Mouse (Mus musculus) stomach, postnatal 0 days (tissue): ENCODE measurements around the gene Col9a1. TPM values are rescaled to one million over a fixed set of nuclear protein-coding genes. Genes with fewer than 3 reads are reported as not detected.

Source experiments
- ATAC-seq: fragments of 200-750 bp; cut with Nextera tagmentation; 2 replicates; pipeline ENCODE4 v1.8.0; 2017; ENCODE audit not compliant: low FRiP score, low TSS enrichment
- DNase-seq: peaks from one replicate; pipeline ENCODE4 v3.0.0-alpha.2; 2016; ENCODE audit warnings: low spot score
- H3K27ac ChIP-seq: fragments of 300-500 bp; sonication (generic); replicated peaks from 2 replicates; pipeline ENCODE4 v1.5.1; 2014; ENCODE audit warnings: mild to moderate bottlenecking, control low read depth
- H3K27me3 ChIP-seq: fragments of 300-500 bp; sonication (generic); 2 replicates; pipeline ENCODE4 v1.6.1; 2014; ENCODE audit warnings: low read length; ENCODE audit not compliant: control insufficient read depth, insufficient read depth
- H3K36me3 ChIP-seq: fragments of 300-500 bp; sonication (generic); 2 replicates; pipeline ENCODE4 v1.6.1; 2014; ENCODE audit warnings: low read length, mixed read lengths; ENCODE audit not compliant: control insufficient read depth, insufficient read depth
- H3K4me1 ChIP-seq: fragments of 300-500 bp; sonication (generic); replicated peaks from 2 replicates; pipeline ENCODE4 v1.6.1; 2014; ENCODE audit warnings: antibody characterized with exemption; ENCODE audit not compliant: control insufficient read depth, insufficient read depth
- H3K4me2 ChIP-seq: fragments of 300-500 bp; sonication (generic); replicated peaks from 2 replicates; pipeline ENCODE4 v1.6.1; 2014; ENCODE audit warnings: low read depth, mild to moderate bottlenecking, control low read depth, moderate library complexity
- H3K4me3 ChIP-seq: fragments of 300-500 bp; sonication (generic); 2 replicates; pipeline ENCODE4 v1.5.1; 2014; ENCODE audit warnings: low read depth, low read length, control low read depth
- H3K9ac ChIP-seq: fragments of 300-500 bp; sonication (generic); 2 replicates; pipeline ENCODE4 v1.6.1; 2014; ENCODE audit warnings: mild to moderate bottlenecking, low read length, control low read depth, mixed read lengths
- H3K9me3 ChIP-seq: fragments of 300-500 bp; sonication (generic); 2 replicates; pipeline ENCODE4 v1.6.1; 2016; ENCODE audit warnings: low read length; ENCODE audit not compliant: control insufficient read depth
- CTCF ChIP-seq: IDR thresholded peaks from 2 replicates; pipeline ENCODE4 v1.5.1; 2016; ENCODE audit warnings: antibody characterized with exemption, low read depth, mild to moderate bottlenecking, moderate library complexity
- EP300 ChIP-seq: optimal IDR thresholded peaks from 2 replicates; pipeline ENCODE3; 2016; ENCODE audit warnings: antibody characterized with exemption
- WGBS: fragments of 180-500 bp; shearing (Covaris S2); extraction: QIAGEN DNeasy Blood & Tissue Kit; methylation state at CpG from one replicate; pipeline ENCODE4 v1.1.7; 2014; 5-methylcytosine and 5-hydroxymethylcytosine counted together
- polyA plus RNA-seq: library from polyadenylated mRNA; unstranded; fragments of >200 nt; fragmentation: Nextera tagmentation; extraction: Ambion mirVana; gene quantifications from 2 replicates; pipeline ENCODE4 v1.2.1, GENCODE M21; 2015

Col9a1 gene
- polyA plus RNA-seq, 1 experiment from 2014 or later, result 0.32 TPM

GRCm38 (mm10) chr1:24248294-24249104 is 71.1 kb downstream of the Col9a1 start:
- Histone ChIP-seq H3K27ac (no peak overlapping the region), H3K9ac (no peak overlapping the region), H3K4me3 (no peak overlapping the region), H3K27me3 (no peaks in the 10 kb centered on the region), H3K4me2 (no peak overlapping the region), H3K4me1 (no peaks in the 10 kb centered on the region), H3K36me3 (no peaks in the 10 kb centered on the region), H3K9me3 (no peaks in the 10 kb centered on the region)
- WGBS, result 66% methylated on average over 10 of the region's 10 CpGs
- TF ChIP-seq CTCF, result no peak
- no peak for TF ChIP-seq EP300
- no peak for ATAC-seq
- DNase-seq, result no peak

GRCm38 (mm10) chr1:24249105-24249664 is 71.8 kb downstream of the Col9a1 start:
- TF ChIP-seq EP300 (no peak), CTCF (peak; percentile 96)
- DNase-seq (no peak), ATAC-seq (no peak)
- Histone ChIP-seq H3K27me3 (no peaks in the 10 kb centered on the region), H3K36me3 (no peaks in the 10 kb centered on the region), H3K4me1 (no peaks in the 10 kb centered on the region), H3K9me3 (no peaks in the 10 kb centered on the region), H3K9ac (no peak overlapping the region), H3K4me2 (no peak overlapping the region), H3K27ac (no peak overlapping the region), H3K4me3 (no peak overlapping the region)
- WGBS, result 41% methylated on average over 3 of the region's 3 CpGs

GRCm38 (mm10) chr1:24257961-24258360 is 80.6 kb downstream of the Col9a1 start:
- ATAC-seq (no peak), DNase-seq (no peak)
- no peak overlapping the region for H3K9ac ChIP-seq
- no peaks in the 10 kb centered on the region for H3K4me1 ChIP-seq
- no peaks in the 10 kb centered on the region for H3K36me3 ChIP-seq
- no peaks in the 10 kb centered on the region for H3K27me3 ChIP-seq
- WGBS, result 55% methylated on average over 5 of the region's 5 CpGs
- TF ChIP-seq CTCF (no peak), EP300 (no peak)
- no peaks in the 10 kb centered on the region for H3K9me3 ChIP-seq
- H3K4me3 ChIP-seq, result no peak overlapping the region
- no peak overlapping the region for H3K4me2 ChIP-seq
- H3K27ac ChIP-seq, result no peak overlapping the region

- Histone ChIP-seq H3K4me2 (no peak overlapping the region), H3K9ac (no peak overlapping the region), H3K9me3 (no peaks in the 10 kb centered on the region), H3K27ac (no peak overlapping the region), H3K4me1 (no peaks in the 10 kb centered on the region), H3K4me3 (no peak overlapping the region), H3K27me3 (no peaks in the 10 kb centered on the region), H3K36me3 (no peaks in the 10 kb centered on the region)
- ATAC-seq (no peak), DNase-seq (no peak)
- TF ChIP-seq EP300, result no peak
- TF ChIP-seq CTCF, result no peak
- 67% methylated on average over 6 of the region's 6 CpGs for WGBS
Measured at GRCm38 (mm10) chr1:24259419-24259818, 82.0 kb downstream of the Col9a1 start.

GRCm38 (mm10) chr1:24261181-24261580 is 83.8 kb downstream of the Col9a1 start:
- Histone ChIP-seq H3K27ac (no peak overlapping the region), H3K9me3 (no peaks in the 10 kb centered on the region), H3K36me3 (no peaks in the 10 kb centered on the region), H3K9ac (no peak overlapping the region), H3K4me1 (no peaks in the 10 kb centered on the region), H3K4me3 (no peak overlapping the region), H3K27me3 (no peaks in the 10 kb centered on the region), H3K4me2 (no peak overlapping the region)
- TF ChIP-seq CTCF, result 0 out of 2 replicates have a peak, but pooled peaks have one; percentile 15
- TF ChIP-seq EP300, result no peak
- DNase-seq (no peak), ATAC-seq (no peak)

- no peak overlapping the region for H3K4me3 ChIP-seq
- WGBS, result 62% methylated on average over 3 of the region's 3 CpGs
- no peaks in the 10 kb centered on the region for H3K36me3 ChIP-seq
- no peaks in the 10 kb centered on the region for H3K9me3 ChIP-seq
- no peaks in the 10 kb centered on the region for H3K4me1 ChIP-seq
- no peaks in the 10 kb centered on the region for H3K27me3 ChIP-seq
- no peak overlapping the region for H3K9ac ChIP-seq
- no peak overlapping the region for H3K4me2 ChIP-seq
- DNase-seq (no peak), ATAC-seq (no peak)
- no peak overlapping the region for H3K27ac ChIP-seq
- no peak for TF ChIP-seq CTCF
- no peak for TF ChIP-seq EP300
Measured at GRCm38 (mm10) chr1:24267022-24267421, 89.6 kb downstream of the Col9a1 start.
